Mouse (Mus musculus) gastrocnemius, postnatal 14 days (tissue): ENCODE results near the gene Itga2b. TPM values are rescaled to one million over a fixed set of nuclear protein-coding genes. Genes with fewer than 3 reads are reported as not detected.
"Not testable (repeated sequence)": the region's sequence is repeated elsewhere in the genome, so short reads cannot be mapped to it uniquely, and the experiment has no call there.

Experiments used
- DNase-seq: peaks from one replicate; pipeline ENCODE4 v3.0.0; 2021; ENCODE audit warnings: mixed read lengths
- intact Hi-C: fragments of 180-260 bp; cut with DNase I; formaldehyde crosslinking; loops from one replicate; pipeline ENCODE4 v1.15.1; 2025; ENCODE audit warnings: low total_unique reads
- total RNA-seq, 2 experiments: library from RNA; stranded (reverse); gene quantifications; 2 replicates each; pipeline ENCODE4 v1.2.3; 2021

Gene Itga2b
- total RNA-seq, 2 experiments from 2014 or later, result 1.6 to 2.5 TPM

GRCm38 (mm10) chr11:102421559-102421958, 48.4 kb downstream of the Itga2b start:
- no peak for DNase-seq
- intact Hi-C loops, result no loop called here

DNA sequence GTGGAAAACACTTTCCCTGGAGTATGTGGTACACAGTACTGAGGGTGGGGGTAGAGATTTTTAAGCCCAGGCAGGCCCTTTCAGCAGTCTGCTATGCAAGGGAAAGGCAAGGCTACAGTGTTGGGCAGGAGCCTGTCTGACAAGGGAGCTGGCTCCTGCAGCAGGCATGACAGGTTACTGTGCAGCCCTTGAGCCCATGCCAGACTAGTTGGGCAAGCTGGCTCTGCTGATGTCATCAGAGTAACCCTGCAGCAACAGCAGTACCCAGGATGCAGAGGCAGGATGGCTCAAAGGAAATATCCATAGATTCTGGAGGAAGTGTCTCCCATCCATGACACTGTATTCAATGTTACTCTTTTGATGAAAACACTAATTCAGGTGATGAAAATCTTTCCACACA, 51.0 kb downstream of the Itga2b start:
- intact Hi-C loops, result no loop called here
- no peak for DNase-seq

- no peak for DNase-seq
- intact Hi-C loops, result no loop called here
These were observed 52.8 kb downstream of the Itga2b start for GRCm38 (mm10) chr11:102417160-102417559.

DNA sequence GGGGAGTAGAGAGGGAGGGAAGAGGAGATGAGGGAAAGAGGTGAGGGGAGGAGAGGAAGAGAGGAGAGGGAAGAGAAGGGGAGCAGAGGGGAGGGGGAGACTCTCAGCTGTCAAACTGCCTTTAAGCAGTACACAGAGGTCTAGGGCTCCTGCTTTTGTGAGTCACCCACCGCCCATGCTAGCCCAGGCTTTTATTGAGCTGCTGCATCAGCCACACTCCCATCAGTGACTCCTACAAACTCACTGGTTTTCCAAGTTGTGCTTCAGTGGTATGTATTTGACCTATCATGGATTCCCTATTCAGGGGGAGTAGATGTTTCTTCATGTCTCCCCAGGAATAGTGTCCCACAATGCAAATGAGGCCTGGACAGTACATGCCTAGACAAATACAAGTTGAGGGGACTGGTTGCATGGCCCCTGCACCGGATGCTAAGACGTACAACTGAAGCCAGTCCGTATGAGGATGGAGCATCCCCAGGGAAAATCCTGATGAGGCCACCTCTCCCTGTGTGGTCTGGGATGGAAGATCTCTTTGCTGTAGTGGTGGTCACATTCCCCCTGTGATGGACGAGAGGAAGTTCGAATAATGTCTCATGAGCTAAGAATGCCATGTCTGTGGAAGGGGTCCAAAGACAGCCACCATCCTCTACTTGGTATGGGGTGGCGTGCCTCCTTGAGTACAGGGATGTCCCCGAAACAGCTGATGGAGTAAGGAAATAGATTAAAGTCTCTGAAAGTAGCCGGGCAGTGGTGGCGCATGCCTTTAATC, 54.7 kb downstream of the Itga2b start:
- intact Hi-C loops, result no loop called here
- no peak for DNase-seq

GRCm38 (mm10) chr11:102413059-102413458, 56.9 kb downstream of the Itga2b start:
- DNase-seq, result no peak

GRCm38 (mm10) chr11:102411704-102412103, 58.2 kb downstream of the Itga2b start:
- DNase-seq, result peak; percentile 91

More at GRCm38 (mm10) chr11:102413059-102413458, 56.9 kb downstream of the Itga2b start:
- intact Hi-C loops, result loop anchor here (5.0 kb wide), 1 partner anchor 101 kb away; no protein-coding TSS in a partner anchor

DNA sequence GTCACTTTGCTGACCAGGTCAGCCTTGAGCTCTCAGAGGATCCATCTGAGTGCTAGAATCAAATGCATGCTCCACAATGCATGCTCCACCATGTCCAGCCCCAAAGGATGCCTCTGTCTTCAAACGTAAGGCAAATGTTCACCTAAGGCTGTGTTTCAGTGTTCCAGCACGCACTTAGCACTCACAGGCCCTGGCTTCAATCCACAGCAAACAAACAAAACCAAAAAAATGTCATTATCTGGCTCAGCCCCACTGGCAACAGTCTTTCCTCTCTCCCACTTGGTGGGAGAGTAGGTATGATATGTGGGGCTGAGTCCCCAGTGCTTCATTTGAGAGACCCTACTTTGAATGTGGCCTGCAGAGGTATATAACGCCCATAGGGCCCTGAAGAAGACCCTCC, 58.9 kb downstream of the Itga2b start:
- intact Hi-C loops, result loop anchor here (5.0 kb wide), 1 partner anchor 99 kb away; no protein-coding TSS in a partner anchor
- DNase-seq, result no peak

More at GRCm38 (mm10) chr11:102411704-102412103, 58.2 kb downstream of the Itga2b start:
- intact Hi-C loops, result loop anchor here (5.0 kb wide), 1 partner anchor 99 kb away; no protein-coding TSS in a partner anchor

DNA sequence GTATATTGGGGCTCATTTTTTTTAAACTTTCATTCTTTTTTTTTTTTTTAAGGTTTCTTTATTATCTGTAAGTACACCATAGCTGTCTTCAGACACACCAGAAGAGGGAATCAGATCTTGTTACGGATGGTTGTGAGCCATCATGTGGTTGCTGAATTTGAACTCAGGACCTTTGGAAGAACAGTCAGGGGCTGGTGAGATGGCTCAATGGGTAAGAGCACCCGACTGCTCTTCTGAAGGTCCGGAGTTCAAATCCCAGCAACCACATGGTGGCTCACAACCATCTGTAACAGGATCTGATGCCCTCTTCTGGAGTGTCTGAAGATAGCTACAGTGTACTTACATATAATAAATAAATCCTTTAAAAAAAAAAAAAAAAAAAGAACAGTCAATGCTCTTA, 59.6 kb downstream of the Itga2b start:
- not testable (repeated sequence) for DNase-seq
- intact Hi-C loops, result loop anchor here (5.0 kb wide), 1 partner anchor 98 kb away; no protein-coding TSS in a partner anchor

- DNase-seq, result no peak
- intact Hi-C loops, result loop anchor here (5.0 kb wide), 1 partner anchor 98 kb away; no protein-coding TSS in a partner anchor
These were observed 60.1 kb downstream of the Itga2b start for GRCm38 (mm10) chr11:102409795-102410330.

DNA sequence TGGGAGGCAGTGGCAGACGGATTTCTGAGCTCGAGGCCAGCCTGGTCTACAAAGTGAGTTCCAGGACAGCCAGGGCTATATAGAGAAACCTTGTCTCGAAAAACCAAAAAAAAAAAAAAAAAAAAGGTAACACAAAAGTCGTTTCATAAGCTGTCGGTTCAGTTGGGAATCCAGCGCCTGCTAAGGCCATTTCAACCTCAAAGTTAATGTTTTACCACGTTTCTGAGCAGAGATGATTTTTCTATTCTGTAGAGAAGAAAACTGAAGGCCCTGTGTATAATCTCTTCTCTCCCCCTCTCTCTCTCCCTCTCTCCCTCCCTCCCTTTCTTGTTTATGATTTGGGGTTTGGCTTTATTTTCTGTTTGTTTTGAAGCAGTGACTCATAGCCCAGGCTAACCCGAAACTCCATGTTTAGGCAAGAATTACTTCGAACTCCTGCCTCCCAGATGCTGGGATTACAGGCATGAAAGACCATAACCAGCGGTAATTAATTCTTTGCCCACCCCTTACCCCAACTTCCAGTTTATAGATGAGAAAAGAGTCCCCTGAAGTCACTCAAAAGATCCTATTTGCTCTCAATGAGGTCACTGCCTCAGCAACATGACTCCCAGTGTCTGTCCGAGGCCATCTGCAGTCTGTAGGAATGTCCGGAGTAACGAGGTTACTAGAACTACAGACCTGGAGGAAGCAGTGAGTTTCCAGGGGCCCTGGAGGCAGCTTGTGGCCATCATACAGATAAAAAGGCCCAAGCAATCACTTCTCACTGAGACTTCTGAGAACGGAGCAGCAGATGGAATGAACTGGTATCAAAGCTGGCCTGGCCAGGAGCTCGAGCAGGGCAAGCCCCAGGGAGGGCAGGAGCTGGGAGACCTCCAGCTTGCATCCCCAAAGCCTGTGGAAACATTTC, 60.8 kb downstream of the Itga2b start:
- intact Hi-C loops, result no loop called here
- no peak for DNase-seq

DNA sequence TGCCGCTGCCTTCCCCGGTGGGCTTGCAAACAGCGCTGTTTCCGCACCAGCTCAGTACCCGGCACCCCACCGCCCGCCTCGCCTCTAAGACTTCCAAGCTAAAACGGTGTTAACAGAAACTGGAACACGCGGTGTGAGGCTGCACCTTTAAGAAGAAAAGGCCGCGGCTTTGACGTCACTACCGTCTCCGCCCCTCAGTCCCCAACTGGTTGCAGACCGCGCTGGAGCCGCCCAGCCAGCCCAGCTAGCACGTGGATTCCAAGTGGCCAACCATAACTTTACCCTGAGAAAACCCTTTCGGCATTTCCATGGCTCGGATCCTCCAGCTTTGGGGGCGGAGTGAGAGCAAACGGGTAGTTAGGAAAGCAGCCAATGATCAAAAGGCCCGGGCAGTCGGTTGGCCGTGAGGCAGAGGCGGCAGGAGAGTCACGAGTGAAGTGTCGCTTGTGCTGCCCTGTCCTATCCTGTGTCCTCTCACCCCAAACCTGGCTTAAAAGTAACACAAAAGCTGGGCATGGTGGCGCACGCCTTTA, 61.5 kb downstream of the Itga2b start:
- peak; percentile 98 for DNase-seq
- intact Hi-C loops, result no loop called here

GRCm38 (mm10) chr11:102407834-102408215, 62.1 kb downstream of the Itga2b start, which contains the start of gene Slc25a39:
Slc25a39 (minus strand) TSS chr11:102407946.
- intact Hi-C loops, result no loop called here
- DNase-seq, result no peak

- DNase-seq, result peak; percentile 95
- intact Hi-C loops, result no loop called here
These were observed 62.8 kb downstream of the Itga2b start for GRCm38 (mm10) chr11:102406900-102407833.

DNA sequence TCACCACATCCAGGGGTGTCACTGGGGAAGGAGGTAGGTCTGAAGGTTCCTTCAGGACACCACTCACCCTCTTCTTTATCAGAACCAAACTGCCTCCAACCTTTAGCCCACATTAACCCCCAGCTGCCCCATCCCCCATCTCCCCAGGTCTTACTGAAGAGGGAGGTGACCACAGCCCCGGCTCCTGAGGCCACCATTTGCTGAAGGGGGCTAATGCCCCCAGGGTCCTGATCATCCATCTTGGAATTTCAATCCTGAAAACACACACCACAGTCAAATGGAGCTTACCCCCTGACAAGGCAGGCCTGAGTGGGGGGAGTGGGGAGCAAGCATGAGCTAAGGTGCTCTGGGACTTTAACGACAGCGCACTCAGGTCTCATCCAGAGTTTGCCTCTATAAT, 63.5 kb downstream of the Itga2b start:
- intact Hi-C loops, result no loop called here
- DNase-seq, result no peak

- intact Hi-C loops, result no loop called here
- DNase-seq, result no peak
These were observed 64.2 kb downstream of the Itga2b start for GRCm38 (mm10) chr11:102405544-102406285.

GRCm38 (mm10) chr11:102404161-102405010, 65.5 kb downstream of the Itga2b start:
- intact Hi-C loops, result loop anchor here (5.0 kb wide), 1 partner anchor 77 kb away; no protein-coding TSS in a partner anchor
- no peak for DNase-seq

DNA sequence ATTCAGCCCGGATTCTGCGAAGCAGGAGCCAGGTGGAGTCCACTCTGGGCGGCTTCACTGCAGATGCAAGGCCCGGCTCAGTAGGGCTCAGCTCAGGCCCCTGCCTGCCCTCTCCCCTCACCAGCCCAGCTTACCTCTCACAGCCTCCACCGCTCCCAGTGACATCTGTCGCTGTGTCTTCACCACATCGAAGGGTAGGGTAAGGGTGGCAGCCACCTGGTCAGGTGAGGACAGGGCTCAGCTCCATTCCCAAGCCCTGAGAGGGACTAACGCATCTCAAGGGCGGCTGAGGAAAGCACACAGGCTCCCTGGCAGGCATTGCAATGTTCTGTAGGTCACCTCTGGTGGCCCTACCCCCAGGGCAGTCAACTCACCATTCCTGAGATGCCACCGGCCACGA, 66.3 kb downstream of the Itga2b start:
- DNase-seq, result no peak
- intact Hi-C loops, result loop anchor here (5.0 kb wide), 1 partner anchor 76 kb away; no protein-coding TSS in a partner anchor
